Mouse (Mus musculus): ENCODE results near the gene Nefh. TPM values are rescaled to one million over a fixed set of nuclear protein-coding genes. Genes with fewer than 3 reads are reported as not detected.

Nefh gene
- polyA plus RNA-seq, 1 experiment, result not detected

DNA sequence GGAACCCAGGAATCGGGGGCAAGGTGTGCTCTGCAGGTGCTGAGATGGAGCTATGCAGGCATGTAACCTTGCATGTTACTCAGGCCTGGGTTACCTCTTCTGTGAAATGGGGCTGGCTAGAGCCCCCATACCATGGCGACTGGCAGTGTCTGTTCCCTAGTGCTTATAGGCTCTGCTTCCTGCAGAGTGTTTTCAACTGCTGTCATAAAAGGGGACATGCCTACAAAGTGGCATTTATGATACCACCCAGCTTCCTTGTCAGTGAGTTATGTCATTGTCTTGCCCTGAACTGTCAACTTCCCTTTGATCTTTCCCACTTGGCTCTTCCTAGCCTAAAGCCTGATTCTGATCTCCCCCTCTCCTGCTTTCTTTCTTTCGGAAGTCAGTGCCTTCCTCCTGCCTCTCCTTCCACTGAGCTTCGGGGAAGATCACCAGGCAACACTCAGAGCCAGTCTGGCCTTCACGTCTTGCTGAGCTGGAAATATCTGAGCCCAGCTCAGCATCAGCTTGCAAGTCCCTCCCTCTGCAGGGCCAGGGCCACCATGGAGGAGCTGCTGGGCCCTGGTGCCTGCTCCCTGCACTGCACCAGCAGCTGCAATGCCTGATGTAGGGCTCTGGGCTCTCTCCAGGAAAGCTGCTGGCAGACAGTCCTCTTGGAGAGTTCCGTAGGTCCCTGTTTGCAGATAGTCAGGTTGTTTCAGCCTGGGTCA lies 15.4 kb upstream of the Nefh start:
- no peak for TF ChIP-seq CTCF (IDR thresholded peaks at IDR 0.05; ENCODE audit: low read depth, low read length)
- no peak for TF ChIP-seq POLR2A (IDR thresholded peaks at IDR 0.05; ENCODE audit: borderline replicate concordance, low read depth, low read length)
- Histone ChIP-seq H3K4me1 (ENCODE audit: control insufficient read depth, insufficient read depth, low read length) (peaks cover 4% of the 10 kb centered on the region; the same call in 1 of the 2 replicates), H3K4me3 (ENCODE audit: insufficient read depth, low read length) (no peak overlapping the region)

DNA sequence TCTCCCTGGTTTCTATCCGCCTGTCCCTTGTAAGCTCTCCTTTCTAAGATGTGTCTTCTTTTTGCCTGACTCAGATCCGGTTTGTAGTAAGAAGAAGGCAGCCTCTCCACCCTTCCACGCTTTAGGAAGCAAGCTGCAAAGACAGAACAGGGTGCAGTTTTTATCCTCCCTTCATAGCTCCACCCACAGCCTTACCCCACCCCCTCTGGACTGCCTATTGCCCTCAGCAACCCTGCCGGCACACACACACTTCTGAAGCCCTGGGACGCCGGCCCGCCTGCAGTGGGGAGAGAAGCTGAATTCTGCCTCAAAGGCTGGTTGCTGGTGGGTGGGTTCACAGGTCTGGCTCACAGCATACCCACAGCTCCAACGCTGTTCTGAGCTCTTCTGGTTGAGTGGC lies 6.1 kb upstream of the Nefh start:
- Histone ChIP-seq H3K4me3 (ENCODE audit: insufficient read depth, low read length) (no peak overlapping the region), H3K27ac (ENCODE audit: insufficient read depth, low read depth, low read length) (no peak overlapping the region), H3K4me1 (ENCODE audit: control insufficient read depth, insufficient read depth, low read length) (no peaks in the 10 kb centered on the region)
- no peak for TF ChIP-seq CTCF (IDR thresholded peaks at IDR 0.05; ENCODE audit: low read depth, low read length)
- TF ChIP-seq POLR2A (IDR thresholded peaks at IDR 0.05; ENCODE audit: borderline replicate concordance, low read depth, low read length), result no peak

More for the DNA sequence above, 15.4 kb upstream of the Nefh start:
- no peak overlapping the region for H3K27ac ChIP-seq (ENCODE audit: insufficient read depth, low read depth, low read length)

DNA sequence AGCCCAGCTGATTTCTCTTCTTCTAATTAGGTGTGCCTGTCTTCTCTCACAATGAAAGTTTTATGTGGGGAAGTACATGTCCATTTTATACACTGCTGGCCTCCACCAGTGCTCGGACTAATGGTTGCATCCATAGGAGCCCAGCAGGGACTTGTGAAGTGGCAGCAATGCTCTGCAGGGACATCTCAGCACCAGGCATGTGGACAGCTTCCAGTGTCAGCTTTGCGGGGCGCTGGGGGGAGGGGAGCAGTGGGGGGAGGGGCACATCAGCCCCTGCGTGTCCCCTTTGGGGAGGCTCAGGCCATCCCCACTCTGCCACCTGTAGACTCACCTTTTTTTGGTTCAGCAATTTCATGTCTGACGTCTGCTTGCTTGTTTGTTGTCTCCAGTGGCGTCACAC lies 5.5 kb upstream of the Nefh start:
- Histone ChIP-seq H3K4me1 (ENCODE audit: control insufficient read depth, insufficient read depth, low read length) (no peaks in the 10 kb centered on the region), H3K27ac (ENCODE audit: insufficient read depth, low read depth, low read length) (no peak overlapping the region), H3K4me3 (ENCODE audit: insufficient read depth, low read length) (no peak overlapping the region)
- TF ChIP-seq CTCF (IDR thresholded peaks at IDR 0.05; ENCODE audit: low read depth, low read length) (no peak), POLR2A (IDR thresholded peaks at IDR 0.05; ENCODE audit: borderline replicate concordance, low read depth, low read length) (no peak)

DNA sequence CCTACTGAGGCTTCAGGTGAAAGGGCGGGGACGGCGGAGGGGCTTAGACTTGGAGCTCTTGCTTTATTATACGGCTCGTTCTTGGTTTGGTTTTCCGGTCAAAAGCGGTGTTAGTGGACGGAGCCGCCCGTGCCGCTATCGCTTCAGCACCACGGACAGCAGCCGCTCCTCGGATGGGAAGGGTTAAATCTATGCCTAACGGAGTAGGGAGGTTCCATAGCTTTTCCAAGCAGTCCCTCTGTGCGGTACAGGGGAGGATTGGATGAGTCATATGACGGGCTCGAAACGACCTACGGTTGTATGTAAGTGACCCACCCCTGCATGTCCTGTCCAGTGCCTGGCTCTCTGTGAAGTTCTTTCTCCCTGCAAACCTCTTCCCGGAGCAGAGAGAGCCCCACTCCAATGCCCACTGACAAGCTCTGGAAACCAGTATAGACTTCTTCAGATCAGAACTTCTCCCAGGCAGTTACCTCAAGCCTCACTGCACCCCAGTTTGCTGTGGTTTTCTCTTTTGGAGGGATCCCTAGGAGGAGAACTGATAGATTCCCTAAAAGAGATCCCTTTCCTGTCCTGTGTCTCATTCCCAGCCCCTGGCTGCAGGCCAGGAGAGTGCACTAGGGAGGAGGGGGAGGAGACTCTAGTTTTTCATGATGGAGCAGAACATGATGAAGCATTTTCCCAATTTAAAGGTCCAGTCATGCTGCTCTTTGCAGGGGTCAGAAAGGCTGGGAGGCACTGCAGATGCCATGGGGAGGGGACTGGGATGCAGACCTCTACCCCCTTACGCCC lies 1.6 kb upstream of the Nefh start:
- Histone ChIP-seq H3K4me1 (ENCODE audit: control insufficient read depth, insufficient read depth, low read length) (no peaks in the 10 kb centered on the region), H3K27ac (ENCODE audit: insufficient read depth, low read depth, low read length) (no peak overlapping the region), H3K4me3 (ENCODE audit: insufficient read depth, low read length) (no peak overlapping the region)
- TF ChIP-seq POLR2A (IDR thresholded peaks at IDR 0.05; ENCODE audit: borderline replicate concordance, low read depth, low read length) (no peak), CTCF (IDR thresholded peaks at IDR 0.05; ENCODE audit: low read depth, low read length) (no peak)

DNA sequence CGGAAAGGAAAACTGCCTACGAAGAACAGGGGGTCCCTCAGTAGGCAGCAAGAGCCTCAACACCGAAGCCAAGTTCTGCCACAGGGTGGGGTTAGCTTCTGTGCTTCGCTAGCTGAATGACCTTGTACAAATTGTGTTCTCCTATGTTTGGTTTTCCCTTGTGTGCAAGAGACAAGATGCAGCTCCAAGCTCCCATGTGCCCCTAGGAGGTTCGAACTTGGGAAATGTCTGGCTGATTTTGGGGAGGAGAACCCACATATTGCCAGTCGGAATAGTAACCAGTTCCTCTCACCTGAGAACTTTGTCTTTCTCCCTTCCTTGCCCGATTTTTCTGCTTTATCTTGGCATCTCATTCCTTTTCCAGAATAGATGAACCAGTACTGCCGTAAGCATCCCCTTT lies 928 bp upstream of the Nefh start:
- Histone ChIP-seq H3K27ac (ENCODE audit: insufficient read depth, low read depth, low read length) (no peak overlapping the region), H3K4me3 (ENCODE audit: insufficient read depth, low read length) (no peak overlapping the region)

DNA sequence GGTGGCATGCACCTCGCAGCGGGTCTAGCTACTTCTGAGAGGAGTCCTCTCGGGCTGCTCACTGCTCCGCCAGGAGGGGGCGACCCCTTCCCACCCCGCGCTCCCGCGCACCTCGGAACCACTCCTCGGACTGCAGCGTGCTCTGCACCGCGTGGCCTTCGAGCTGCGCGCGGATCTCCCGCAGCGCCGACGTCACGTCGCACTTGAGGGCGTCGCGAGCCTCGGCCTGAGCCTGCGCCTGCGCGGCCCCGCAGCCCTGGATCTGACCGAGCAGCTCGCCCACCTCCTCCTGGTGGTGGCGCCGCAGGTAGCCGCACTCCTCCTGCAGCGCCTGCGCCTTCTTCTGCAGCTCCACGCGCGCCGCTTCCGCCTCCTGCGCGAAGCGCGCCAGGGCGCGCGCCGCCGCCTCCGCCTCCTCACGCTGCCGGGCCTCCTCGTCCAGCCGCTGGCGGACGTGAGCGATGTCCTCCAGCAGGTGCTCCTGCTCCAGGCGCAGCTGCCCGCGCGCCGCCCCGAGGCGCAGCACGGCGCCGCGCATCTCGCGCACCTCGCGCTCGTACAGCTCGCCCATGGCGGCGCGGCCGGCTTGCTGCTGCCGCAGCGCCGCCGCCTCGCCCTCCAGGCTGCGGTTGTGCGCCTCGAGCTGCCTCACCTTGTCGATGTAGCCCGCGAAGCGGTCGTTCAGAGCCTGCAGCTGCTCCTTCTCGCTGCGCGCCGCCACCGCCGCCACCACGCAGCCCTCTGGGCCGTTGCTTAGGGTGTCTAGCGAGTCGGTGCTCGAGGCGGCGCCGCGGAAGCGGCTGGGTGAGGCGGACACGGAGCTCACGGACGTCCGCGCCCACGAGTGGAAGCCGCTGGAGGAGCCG lies 684 bp downstream of the Nefh start:
- Histone ChIP-seq H3K4me3 (ENCODE audit: insufficient read depth, low read length) (peak overlapping the region; percentile 57), H3K4me1 (ENCODE audit: control insufficient read depth, insufficient read depth, low read length) (no peaks in the 10 kb centered on the region), H3K27ac (ENCODE audit: insufficient read depth, low read depth, low read length) (no peak overlapping the region)
- TF ChIP-seq CTCF (IDR thresholded peaks at IDR 0.05; ENCODE audit: low read depth, low read length) (no peak), POLR2A (IDR thresholded peaks at IDR 0.05; ENCODE audit: borderline replicate concordance, low read depth, low read length) (no peak)

More for the DNA sequence above, 928 bp upstream of the Nefh start:
- TF ChIP-seq POLR2A (IDR thresholded peaks at IDR 0.05; ENCODE audit: borderline replicate concordance, low read depth, low read length) (no peak), CTCF (IDR thresholded peaks at IDR 0.05; ENCODE audit: low read depth, low read length) (no peak)
- H3K4me1 ChIP-seq (ENCODE audit: control insufficient read depth, insufficient read depth, low read length), result no peaks in the 10 kb centered on the region

DNA sequence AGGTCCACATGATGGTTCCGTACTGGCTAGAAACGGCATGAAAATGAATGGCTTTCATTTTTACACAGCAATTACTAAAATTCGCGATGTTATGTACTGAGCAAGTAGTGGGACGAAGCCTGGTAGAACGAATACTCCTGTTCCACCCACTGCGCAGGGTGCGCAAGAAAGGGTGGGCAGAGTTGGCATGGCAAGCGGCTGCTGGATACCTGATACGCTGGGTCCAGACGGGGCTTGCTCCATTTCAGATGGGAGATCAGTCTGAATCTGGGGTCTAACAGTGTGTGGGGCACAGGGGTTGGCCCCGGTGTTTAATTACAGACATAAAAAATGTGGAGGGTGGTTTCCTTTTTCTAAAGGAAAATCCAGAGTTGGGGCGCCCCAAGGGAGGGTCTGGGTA lies 1.3 kb downstream of the Nefh start:
- TF ChIP-seq POLR2A (IDR thresholded peaks at IDR 0.05; ENCODE audit: borderline replicate concordance, low read depth, low read length) (no peak), CTCF (IDR thresholded peaks at IDR 0.05; ENCODE audit: low read depth, low read length) (0 out of 2 replicates have a peak, but pooled peaks have one; percentile 5)
- Histone ChIP-seq H3K4me1 (ENCODE audit: control insufficient read depth, insufficient read depth, low read length) (no peaks in the 10 kb centered on the region), H3K27ac (ENCODE audit: insufficient read depth, low read depth, low read length) (no peak overlapping the region), H3K4me3 (ENCODE audit: insufficient read depth, low read length) (no peak overlapping the region)

DNA sequence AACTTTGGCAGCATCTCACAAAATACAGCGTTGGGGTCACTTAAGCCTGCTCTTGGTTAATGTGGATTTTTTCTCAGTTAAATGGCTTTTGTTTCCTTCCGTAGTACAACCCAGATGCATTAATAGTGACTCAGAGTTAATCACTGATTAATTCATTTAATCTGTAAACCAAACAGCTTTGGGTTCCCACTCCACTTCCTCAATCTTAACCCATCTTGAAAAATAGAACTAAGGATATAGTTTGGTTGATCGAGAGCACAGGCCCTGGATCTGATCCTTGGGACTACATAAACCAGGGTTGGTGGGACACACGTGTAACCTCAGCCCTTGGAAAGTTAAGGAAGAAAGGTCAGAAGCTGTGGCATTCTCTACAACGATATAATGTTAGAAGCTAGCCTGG lies 11.6 kb downstream of the Nefh start:
- TF ChIP-seq POLR2A (IDR thresholded peaks at IDR 0.05; ENCODE audit: borderline replicate concordance, low read depth, low read length) (no peak), CTCF (IDR thresholded peaks at IDR 0.05; ENCODE audit: low read depth, low read length) (no peak)
- Histone ChIP-seq H3K4me1 (ENCODE audit: control insufficient read depth, insufficient read depth, low read length) (no peaks in the 10 kb centered on the region), H3K4me3 (ENCODE audit: insufficient read depth, low read length) (no peak overlapping the region), H3K27ac (ENCODE audit: insufficient read depth, low read depth, low read length) (no peak overlapping the region)

DNA sequence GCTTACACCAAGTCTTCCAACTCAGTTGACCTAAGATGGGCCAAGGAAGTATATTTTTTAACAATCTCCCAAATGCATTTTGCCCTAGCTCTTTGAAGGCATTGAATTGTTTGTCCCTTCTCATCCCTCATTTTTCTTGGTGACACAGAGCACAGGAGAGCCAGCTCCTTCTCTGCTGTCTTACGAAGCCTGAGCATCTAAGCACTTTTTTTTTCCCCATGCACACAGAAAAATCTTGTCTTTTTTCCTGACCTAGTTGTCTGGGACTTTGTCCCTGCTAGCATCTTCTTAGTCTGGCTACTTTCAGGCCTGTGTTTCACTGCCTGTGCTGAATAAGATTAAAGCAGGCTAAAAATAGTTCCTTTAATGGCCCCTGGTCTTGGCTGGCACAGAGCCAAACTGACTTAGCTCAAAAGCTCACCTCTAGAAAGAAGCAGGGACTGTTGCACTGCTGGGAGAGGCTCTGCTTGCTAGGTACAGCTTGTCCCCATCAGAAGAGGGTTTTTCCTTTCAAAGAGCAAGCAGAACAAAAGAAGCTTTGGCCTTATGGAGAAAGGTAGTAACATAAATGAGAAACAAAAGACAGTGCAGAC lies 16.8 kb downstream of the Nefh start:
- H3K27ac ChIP-seq (ENCODE audit: insufficient read depth, low read depth, low read length), result no peak overlapping the region
- H3K4me1 ChIP-seq (ENCODE audit: control insufficient read depth, insufficient read depth, low read length), result no peaks in the 10 kb centered on the region
- TF ChIP-seq POLR2A (IDR thresholded peaks at IDR 0.05; ENCODE audit: borderline replicate concordance, low read depth, low read length), result no peak
- no peak for TF ChIP-seq CTCF (IDR thresholded peaks at IDR 0.05; ENCODE audit: low read depth, low read length)
- no peak overlapping the region for H3K4me3 ChIP-seq (ENCODE audit: insufficient read depth, low read length)

All from bone marrow macrophage, adult 2 months (primary cell).